Mouse (Mus musculus) ES-Bruce4 (cell line): ENCODE measurements around the gene Ccnf. TPM values are rescaled to one million over a fixed set of nuclear protein-coding genes. Genes with fewer than 3 reads are reported as not detected.

Experiments
- H3K27ac ChIP-seq: 2 replicates; pipeline ENCODE4 v1.5.1; 2012; ENCODE audit warnings: low read length, inconsistent platforms; ENCODE audit not compliant: insufficient read depth
- H3K27me3 ChIP-seq: 2 replicates; pipeline ENCODE4 v1.6.1; 2012; ENCODE audit warnings: mild to moderate bottlenecking, low read length, inconsistent platforms; ENCODE audit not compliant: control insufficient read depth, poor library complexity, insufficient read depth, severe bottlenecking
- H3K36me3 ChIP-seq: 2 replicates; pipeline ENCODE4 v1.6.1; 2012; ENCODE audit warnings: inconsistent platforms, mild to moderate bottlenecking, low read length, moderate library complexity; ENCODE audit not compliant: control insufficient read depth, poor library complexity, insufficient read depth, severe bottlenecking
- H3K4me1 ChIP-seq: one replicate; pipeline ENCODE4 v1.8.1; 2011; ENCODE audit warnings: low read length; ENCODE audit not compliant: control insufficient read depth, insufficient read depth
- H3K4me3 ChIP-seq: 2 replicates; pipeline ENCODE4 v1.5.1; 2011; ENCODE audit warnings: low read depth, mild to moderate bottlenecking, low read length
- H3K9ac ChIP-seq: 2 replicates; pipeline ENCODE4 v1.6.1; 2012; ENCODE audit warnings: low read depth, mild to moderate bottlenecking, inconsistent platforms; ENCODE audit not compliant: poor library complexity, severe bottlenecking
- H3K9me3 ChIP-seq: replicated peaks from 2 replicates; pipeline ENCODE4 v1.6.1; 2012; ENCODE audit warnings: mild to moderate bottlenecking, low read length, inconsistent platforms; ENCODE audit not compliant: control insufficient read depth, poor library complexity, insufficient read depth, severe bottlenecking
- CTCF ChIP-seq: IDR thresholded peaks from one replicate; pipeline ENCODE4 v1.8.1; 2011; ENCODE audit warnings: low read depth, low read length
- EP300 ChIP-seq: IDR thresholded peaks from 2 replicates; pipeline ENCODE4 v1.6.1; 2011; ENCODE audit warnings: low read depth, low read length; ENCODE audit not compliant: insufficient read depth
- POLR2A ChIP-seq: IDR thresholded peaks from one replicate; pipeline ENCODE4 v1.8.1; 2011; ENCODE audit warnings: low read length; ENCODE audit not compliant: insufficient read depth
- polyA plus RNA-seq: library from polyadenylated mRNA; stranded (reverse); fragments of >200 nt; gene quantifications from 2 replicates; pipeline ENCODE4 v1.2.4, GENCODE M21; 2011; ENCODE audit warnings: low read depth; ENCODE audit not compliant: missing spikeins, insufficient read depth, insufficient read length

Gene Ccnf
- polyA plus RNA-seq, 1 experiment, result 133 TPM

GRCm38 (mm10) chr17:24236921-24237320 is 14.4 kb downstream of the Ccnf start:
- H3K36me3 ChIP-seq, result peaks cover 92% of the 10 kb centered on the region

GRCm38 (mm10) chr17:24236479-24236878 is 14.8 kb downstream of the Ccnf start:
- no peaks in the 10 kb centered on the region for H3K4me1 ChIP-seq
- TF ChIP-seq EP300, result no peak
- TF ChIP-seq CTCF, result no peak
- no peak for TF ChIP-seq POLR2A
- H3K9me3 ChIP-seq, result no peaks in the 10 kb centered on the region
- peaks cover 92% of the 10 kb centered on the region for H3K36me3 ChIP-seq
- no peak overlapping the region for H3K4me3 ChIP-seq
- H3K27ac ChIP-seq, result no peak overlapping the region
- no peaks in the 10 kb centered on the region for H3K27me3 ChIP-seq
- no peak overlapping the region for H3K9ac ChIP-seq

More at GRCm38 (mm10) chr17:24236921-24237320, 14.4 kb downstream of the Ccnf start:
- no peak overlapping the region for H3K27ac ChIP-seq
- no peak overlapping the region for H3K4me3 ChIP-seq
- H3K9me3 ChIP-seq, result no peaks in the 10 kb centered on the region
- H3K27me3 ChIP-seq, result no peaks in the 10 kb centered on the region
- H3K4me1 ChIP-seq, result no peaks in the 10 kb centered on the region
- TF ChIP-seq EP300 (no peak), POLR2A (no peak), CTCF (no peak)
- H3K9ac ChIP-seq, result no peak overlapping the region

- Histone ChIP-seq H3K4me3 (no peak overlapping the region), H3K36me3 (peaks cover 80% of the 10 kb centered on the region), H3K27ac (no peak overlapping the region), H3K4me1 (no peaks in the 10 kb centered on the region), H3K27me3 (no peaks in the 10 kb centered on the region), H3K9ac (no peak overlapping the region), H3K9me3 (no peaks in the 10 kb centered on the region)
- no peak for TF ChIP-seq EP300
- TF ChIP-seq POLR2A, result no peak
- no peak for TF ChIP-seq CTCF
Observed at GRCm38 (mm10) chr17:24227941-24228340, 23.3 kb downstream of the Ccnf start.

- H3K4me1 ChIP-seq, result no peaks in the 10 kb centered on the region
- no peak overlapping the region for H3K4me3 ChIP-seq
- no peak overlapping the region for H3K27ac ChIP-seq
- H3K9me3 ChIP-seq, result no peaks in the 10 kb centered on the region
- TF ChIP-seq EP300 (no peak), POLR2A (no peak), CTCF (no peak)
- H3K9ac ChIP-seq, result no peak overlapping the region
- H3K36me3 ChIP-seq, result peaks cover 73% of the 10 kb centered on the region
- no peaks in the 10 kb centered on the region for H3K27me3 ChIP-seq
Observed at GRCm38 (mm10) chr17:24226721-24227120, 24.6 kb downstream of the Ccnf start.

GRCm38 (mm10) chr17:24225851-24226250 is 25.4 kb downstream of the Ccnf start:
- H3K36me3 ChIP-seq, result peaks cover 64% of the 10 kb centered on the region
- TF ChIP-seq CTCF (no peak), POLR2A (no peak), EP300 (no peak)

GRCm38 (mm10) chr17:24224741-24225140 is 26.5 kb downstream of the Ccnf start:
- Histone ChIP-seq H3K4me3 (no peak overlapping the region), H3K27ac (no peak overlapping the region), H3K27me3 (no peaks in the 10 kb centered on the region), H3K9me3 (no peaks in the 10 kb centered on the region), H3K36me3 (peaks cover 54% of the 10 kb centered on the region), H3K9ac (no peak overlapping the region), H3K4me1 (peaks cover 2% of the 10 kb centered on the region)
- TF ChIP-seq POLR2A (no peak), CTCF (no peak), EP300 (no peak)

More at GRCm38 (mm10) chr17:24225851-24226250, 25.4 kb downstream of the Ccnf start:
- Histone ChIP-seq H3K9ac (no peak overlapping the region), H3K4me3 (no peak overlapping the region), H3K27me3 (no peaks in the 10 kb centered on the region), H3K4me1 (peaks cover 2% of the 10 kb centered on the region), H3K9me3 (no peaks in the 10 kb centered on the region), H3K27ac (no peak overlapping the region)
